Mouse (Mus musculus) heart, embryonic 13.5 days (tissue): ENCODE measurements around the gene Sept1. TPM values are rescaled to one million over a fixed set of nuclear protein-coding genes. Genes with fewer than 3 reads are reported as not detected.

Experiments
- ATAC-seq: fragments of 200-750 bp; cut with Nextera tagmentation; 2 replicates; pipeline ENCODE4 v1.8.0; 2017; ENCODE audit warnings: moderate TSS enrichment; ENCODE audit not compliant: insufficient number of reproducible peaks, low FRiP score, low TSS enrichment; ENCODE audit errors: extremely low read depth
- H3K27ac ChIP-seq: fragments of 300-500 bp; sonication (generic); replicated peaks from 2 replicates; pipeline ENCODE4 v1.5.1; 2015; ENCODE audit warnings: moderate library complexity, mild to moderate bottlenecking, inconsistent platforms
- H3K27me3 ChIP-seq: fragments of 300-500 bp; sonication (generic); replicated peaks from 2 replicates; pipeline ENCODE4 v1.6.1; 2015; ENCODE audit warnings: mild to moderate bottlenecking, inconsistent platforms
- H3K36me3 ChIP-seq: fragments of 300-500 bp; sonication (generic); 2 replicates; pipeline ENCODE4 v1.6.1; 2015; ENCODE audit warnings: mild to moderate bottlenecking, inconsistent platforms
- H3K4me1 ChIP-seq: fragments of 300-500 bp; sonication (generic); 2 replicates; pipeline ENCODE4 v1.6.1; 2015; ENCODE audit warnings: inconsistent platforms
- H3K4me2 ChIP-seq: fragments of 300-500 bp; sonication (generic); 2 replicates; pipeline ENCODE4 v1.6.1; 2015; ENCODE audit warnings: inconsistent platforms, mild to moderate bottlenecking, moderate library complexity
- H3K4me3 ChIP-seq: fragments of 300-500 bp; sonication (generic); 2 replicates; pipeline ENCODE4 v1.5.1; 2015; ENCODE audit warnings: moderate library complexity, mild to moderate bottlenecking, inconsistent platforms
- H3K9ac ChIP-seq: fragments of 300-500 bp; sonication (generic); 2 replicates; pipeline ENCODE4 v1.6.1; 2015; ENCODE audit warnings: inconsistent platforms, mild to moderate bottlenecking, moderate library complexity
- H3K9me3 ChIP-seq: fragments of 300-500 bp; sonication (generic); 2 replicates; pipeline ENCODE4 v1.6.1; 2016; ENCODE audit warnings: inconsistent platforms
- WGBS: fragments of 180-500 bp; shearing (Covaris S2); methylation state at CpG from one replicate; pipeline ENCODE4 v1.1.7; 2015; ENCODE audit warnings: mixed read lengths; 5-methylcytosine and 5-hydroxymethylcytosine counted together
- polyA plus RNA-seq: library from polyadenylated mRNA; unstranded; fragments of >200 nt; fragmentation: Nextera tagmentation; extraction: Ambion mirVana; gene quantifications from 2 replicates; pipeline ENCODE4 v1.2.1, GENCODE M21; 2015

Sept1 gene
- 23.1 and 23.2 TPM in 2 replicates for polyA plus RNA-seq

DNA sequence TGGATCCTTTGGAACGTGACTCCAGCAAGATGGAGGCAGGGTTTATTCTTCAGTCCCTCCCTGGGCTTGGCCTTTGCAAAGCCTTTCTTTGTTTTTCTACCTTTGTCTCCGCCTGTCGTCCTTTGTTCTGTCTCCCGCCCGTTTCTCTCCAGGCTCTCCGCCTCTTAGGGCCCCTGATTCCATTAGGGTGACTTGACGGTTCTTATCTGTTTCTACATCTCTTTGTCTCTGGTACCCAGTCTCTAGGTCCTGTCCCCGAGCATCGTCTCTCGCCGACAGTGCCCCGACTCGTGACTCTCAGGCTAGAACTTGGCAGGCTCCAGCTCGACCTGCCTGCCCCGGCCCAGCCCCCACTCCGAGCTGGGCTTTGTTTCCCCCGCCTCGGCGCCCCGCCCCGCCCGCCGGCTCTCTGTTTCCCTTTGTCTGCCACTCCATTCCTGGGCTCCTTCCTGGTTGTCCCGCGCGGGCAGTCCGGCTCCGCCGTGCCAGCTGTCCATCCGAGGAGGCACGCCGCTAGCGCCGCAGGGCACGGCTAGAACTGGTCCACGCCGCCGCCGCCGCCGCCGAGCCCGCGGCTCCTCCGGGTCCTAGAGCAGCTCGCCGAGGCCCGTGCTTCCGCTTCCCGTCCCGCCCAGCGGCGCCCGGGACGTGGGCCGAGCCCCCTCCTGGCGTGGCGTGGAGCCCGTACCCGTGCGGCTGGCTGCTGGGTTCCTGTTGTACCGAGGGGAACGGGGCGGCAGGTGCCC is at the start of gene Sept1, which contains the start of gene Zfp553:
TSS of gene Sept1 (minus strand) at position 509 of the 746 bp plus-strand sequence.
TSS of gene Zfp553 (plus strand) at position 440 of the 746 bp plus-strand sequence.
- WGBS = under 1% methylated on average over 62 of the region's 64 CpGs
- peaks cover 55% of the 10 kb centered on the region for H3K36me3 ChIP-seq
- H3K9me3 ChIP-seq = no peaks in the 10 kb centered on the region
- H3K9ac ChIP-seq = peak within 1 kb of the TSS; percentile 97
- peak within 1 kb of the TSS; percentile 98 for H3K27ac ChIP-seq
- peaks cover 37% of the 10 kb centered on the region for H3K4me1 ChIP-seq
- H3K4me3 ChIP-seq = peak within 1 kb of the TSS; percentile 90
- H3K4me2 ChIP-seq = peak within 1 kb of the TSS; percentile 87
- no peaks in the 10 kb centered on the region for H3K27me3 ChIP-seq
- ATAC-seq = peak; percentile 77

DNA sequence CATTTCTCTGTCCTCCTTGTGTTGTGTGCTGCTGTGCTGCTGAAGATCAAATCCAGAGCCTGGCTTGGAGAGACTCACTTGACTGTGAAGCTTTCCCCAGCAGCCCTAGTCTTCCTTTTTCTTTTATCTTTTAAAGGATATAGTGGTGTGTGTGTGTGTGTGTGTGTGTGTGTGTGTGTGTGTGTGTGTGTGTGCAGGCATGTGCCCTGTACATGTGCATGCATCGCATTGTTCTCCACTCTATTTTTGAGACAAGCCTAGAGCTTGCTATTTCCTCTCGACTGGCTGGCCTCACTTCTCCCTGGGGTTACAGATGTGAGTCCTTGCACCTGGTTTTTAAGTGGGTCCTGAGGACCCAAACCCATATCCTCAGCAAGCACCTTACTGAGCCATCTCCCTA is 49.3 kb upstream of the Sept1 start:
- Histone ChIP-seq H3K9me3 (peaks cover 8% of the 10 kb centered on the region; the same call in 1 of the 2 replicates), H3K36me3 (no peaks in the 10 kb centered on the region), H3K27me3 (no peaks in the 10 kb centered on the region), H3K4me1 (peaks cover 8% of the 10 kb centered on the region), H3K4me3 (no peak overlapping the region), H3K4me2 (no peak overlapping the region), H3K9ac (no peak overlapping the region), H3K27ac (no peak overlapping the region)
- no peak for ATAC-seq
- 57% methylated on average over 2 of the region's 2 CpGs for WGBS

DNA sequence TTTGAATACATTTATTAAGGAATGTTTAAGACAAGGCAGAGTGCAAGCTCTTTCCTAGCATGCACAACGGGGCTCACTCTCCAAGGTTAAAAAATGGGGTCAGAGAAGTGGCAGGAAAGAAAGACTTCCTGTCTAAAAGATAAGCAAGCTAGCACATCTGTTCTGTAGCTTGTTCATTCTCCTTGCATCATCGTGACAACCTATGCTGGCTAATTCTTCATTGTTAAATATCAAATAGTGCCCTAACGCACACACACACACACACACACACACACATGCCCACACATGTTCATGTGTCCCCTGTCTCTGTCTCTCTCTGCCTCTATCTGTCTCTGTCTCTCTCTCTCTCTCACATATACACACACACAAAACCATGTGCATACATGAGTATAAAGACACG is 48.2 kb upstream of the Sept1 start:
- H3K4me3 ChIP-seq = no peak overlapping the region
- no peak for ATAC-seq
- no peak overlapping the region for H3K4me2 ChIP-seq
- no peak overlapping the region for H3K9ac ChIP-seq
- no peaks in the 10 kb centered on the region for H3K27me3 ChIP-seq
- no peaks in the 10 kb centered on the region for H3K9me3 ChIP-seq
- H3K27ac ChIP-seq = no peak overlapping the region; the same call in 1 of the 2 replicates
- WGBS = 41% methylated on average over 4 of the region's 4 CpGs
- peaks cover 8% of the 10 kb centered on the region for H3K4me1 ChIP-seq
- H3K36me3 ChIP-seq = no peaks in the 10 kb centered on the region

DNA sequence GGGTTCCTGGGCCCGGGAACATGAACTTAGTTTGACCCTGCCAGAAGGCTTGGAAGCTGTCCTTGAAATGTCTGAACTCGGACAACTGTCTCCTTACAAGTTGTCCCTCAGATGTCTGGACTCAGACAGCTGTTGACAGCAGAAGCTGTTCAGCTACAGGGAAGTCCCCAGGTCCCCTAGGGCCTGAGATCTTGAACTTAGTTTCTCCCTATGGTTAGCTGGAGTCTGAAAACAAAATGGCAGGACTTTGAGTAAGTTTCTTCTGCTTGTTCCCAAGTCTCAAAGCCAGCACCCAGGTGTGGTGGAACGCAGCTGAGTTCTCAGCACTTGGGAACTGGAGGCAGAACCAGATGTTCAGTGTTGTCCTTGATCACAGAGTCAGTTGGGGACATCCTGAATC is 47.2 kb upstream of the Sept1 start:
- no peak overlapping the region for H3K27ac ChIP-seq
- no peaks in the 10 kb centered on the region for H3K36me3 ChIP-seq
- WGBS = 46% methylated on average over 3 of the region's 3 CpGs
- no peak overlapping the region for H3K4me2 ChIP-seq
- H3K4me3 ChIP-seq = no peak overlapping the region
- H3K4me1 ChIP-seq = peaks cover 8% of the 10 kb centered on the region
- no peak for ATAC-seq
- no peaks in the 10 kb centered on the region for H3K9me3 ChIP-seq
- no peak overlapping the region for H3K9ac ChIP-seq
- no peaks in the 10 kb centered on the region for H3K27me3 ChIP-seq

DNA sequence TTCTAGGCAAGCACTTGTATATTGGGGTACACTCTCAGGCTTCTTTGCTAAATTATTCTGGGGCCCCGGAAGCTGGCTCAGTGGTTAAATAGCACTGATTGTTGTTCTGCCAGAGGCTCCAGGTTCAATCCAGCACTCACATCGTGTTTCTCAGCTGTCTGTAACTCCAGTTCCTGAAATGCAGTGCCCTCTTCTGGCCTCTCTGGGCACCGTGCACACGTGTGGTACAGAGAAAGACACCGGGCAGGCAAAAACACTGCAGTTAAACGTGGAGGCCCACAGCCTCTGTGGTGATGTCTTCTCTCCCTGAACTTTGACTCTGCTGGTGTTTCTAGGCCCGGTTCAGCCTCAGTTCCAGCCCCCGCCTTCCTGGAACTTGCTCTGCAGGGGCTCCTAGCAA is 45.4 kb upstream of the Sept1 start:
- Histone ChIP-seq H3K27me3 (no peaks in the 10 kb centered on the region), H3K4me1 (peaks cover 13% of the 10 kb centered on the region), H3K36me3 (no peaks in the 10 kb centered on the region), H3K4me3 (no peak overlapping the region), H3K9me3 (no peaks in the 10 kb centered on the region), H3K4me2 (no peak overlapping the region), H3K9ac (no peak overlapping the region), H3K27ac (no peak overlapping the region)
- WGBS = 27% methylated on average over 8 of the region's 8 CpGs
- ATAC-seq = no peak

DNA sequence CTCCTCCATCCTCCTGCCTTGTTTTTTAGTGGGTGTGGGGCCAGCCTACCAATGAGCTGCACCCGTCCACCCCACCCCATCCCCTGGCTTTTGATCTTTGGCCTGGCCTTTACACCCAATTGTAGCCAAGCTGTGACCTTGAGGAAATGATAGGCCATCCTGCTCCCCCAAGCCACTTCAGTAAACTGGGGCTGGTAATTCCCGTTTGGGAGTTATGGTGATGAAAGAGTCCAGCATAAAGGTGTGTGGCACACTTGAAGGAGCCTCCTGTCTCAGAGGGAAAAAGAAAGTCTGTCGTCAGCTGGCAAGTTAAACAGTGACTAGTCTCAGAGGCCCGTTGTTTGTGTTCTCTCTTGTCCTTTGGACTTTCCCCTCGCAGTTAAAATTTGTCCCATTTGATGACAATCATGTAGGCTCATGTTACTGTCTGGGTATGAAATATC is 43.6 kb upstream of the Sept1 start:
- H3K36me3 ChIP-seq = peaks cover 12% of the 10 kb centered on the region
- no peak overlapping the region for H3K4me3 ChIP-seq
- WGBS = 71% methylated on average over 5 of the region's 5 CpGs
- H3K4me2 ChIP-seq = no peak overlapping the region
- no peaks in the 10 kb centered on the region for H3K9me3 ChIP-seq
- peaks cover 29% of the 10 kb centered on the region for H3K4me1 ChIP-seq
- ATAC-seq = no peak
- no peak overlapping the region for H3K27ac ChIP-seq
- H3K9ac ChIP-seq = no peak overlapping the region
- H3K27me3 ChIP-seq = no peaks in the 10 kb centered on the region

DNA sequence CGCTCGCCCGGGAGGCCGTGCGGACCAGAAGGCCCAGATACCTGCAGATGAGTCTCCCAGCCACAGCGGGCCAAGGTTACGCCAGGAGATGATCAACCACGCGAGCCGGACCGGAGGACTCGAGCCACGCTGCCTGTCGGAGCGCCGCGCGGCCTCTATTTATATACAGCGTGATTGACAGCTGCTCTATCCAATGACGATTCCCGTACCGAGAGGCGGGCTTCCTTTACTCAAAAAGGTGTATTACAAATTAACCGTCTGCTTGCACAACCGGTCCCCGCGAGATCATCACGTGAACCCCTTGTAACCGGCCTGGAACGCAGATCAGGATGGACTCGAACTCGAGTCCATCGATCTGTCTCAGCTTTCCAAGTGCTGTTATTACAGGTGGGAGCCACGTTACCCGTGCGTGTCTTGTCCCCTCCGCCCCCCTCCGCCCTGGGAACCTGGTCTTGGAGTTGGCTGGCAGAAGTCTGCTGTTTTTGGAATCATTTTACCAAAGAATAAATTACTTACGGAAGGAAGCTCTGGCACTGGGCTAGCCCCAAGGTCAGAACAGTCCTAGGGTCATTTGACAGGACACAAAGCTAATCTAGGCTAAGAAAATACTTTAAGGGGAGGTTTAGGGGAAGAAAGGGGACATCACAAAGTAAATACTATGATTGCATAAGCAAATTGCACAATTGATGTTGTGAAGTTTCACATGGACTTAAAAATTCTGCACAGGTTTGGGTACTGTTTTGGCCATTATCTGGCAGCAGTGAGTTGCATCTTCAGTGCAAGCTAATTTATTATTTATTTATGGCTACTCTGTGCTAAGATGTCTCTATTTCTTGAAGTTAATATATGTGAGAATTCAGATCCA is 41.2 kb upstream of the Sept1 start, which contains the start of gene Sephs2:
TSS of gene Sephs2 (minus strand) at position 131 of the 865 bp plus-strand sequence.
- peak within 1 kb of the TSS; percentile 94 for H3K4me2 ChIP-seq
- peak; percentile 82 for ATAC-seq
- no peaks in the 10 kb centered on the region for H3K27me3 ChIP-seq
- 2% methylated on average over 39 of the region's 39 CpGs for WGBS
- H3K4me1 ChIP-seq = peaks cover 29% of the 10 kb centered on the region
- H3K9me3 ChIP-seq = no peaks in the 10 kb centered on the region
- H3K36me3 ChIP-seq = peaks cover 35% of the 10 kb centered on the region
- H3K4me3 ChIP-seq = peak within 1 kb of the TSS; percentile 95
- H3K9ac ChIP-seq = peak within 1 kb of the TSS; percentile 97
- peak within 1 kb of the TSS; percentile 93 for H3K27ac ChIP-seq

DNA sequence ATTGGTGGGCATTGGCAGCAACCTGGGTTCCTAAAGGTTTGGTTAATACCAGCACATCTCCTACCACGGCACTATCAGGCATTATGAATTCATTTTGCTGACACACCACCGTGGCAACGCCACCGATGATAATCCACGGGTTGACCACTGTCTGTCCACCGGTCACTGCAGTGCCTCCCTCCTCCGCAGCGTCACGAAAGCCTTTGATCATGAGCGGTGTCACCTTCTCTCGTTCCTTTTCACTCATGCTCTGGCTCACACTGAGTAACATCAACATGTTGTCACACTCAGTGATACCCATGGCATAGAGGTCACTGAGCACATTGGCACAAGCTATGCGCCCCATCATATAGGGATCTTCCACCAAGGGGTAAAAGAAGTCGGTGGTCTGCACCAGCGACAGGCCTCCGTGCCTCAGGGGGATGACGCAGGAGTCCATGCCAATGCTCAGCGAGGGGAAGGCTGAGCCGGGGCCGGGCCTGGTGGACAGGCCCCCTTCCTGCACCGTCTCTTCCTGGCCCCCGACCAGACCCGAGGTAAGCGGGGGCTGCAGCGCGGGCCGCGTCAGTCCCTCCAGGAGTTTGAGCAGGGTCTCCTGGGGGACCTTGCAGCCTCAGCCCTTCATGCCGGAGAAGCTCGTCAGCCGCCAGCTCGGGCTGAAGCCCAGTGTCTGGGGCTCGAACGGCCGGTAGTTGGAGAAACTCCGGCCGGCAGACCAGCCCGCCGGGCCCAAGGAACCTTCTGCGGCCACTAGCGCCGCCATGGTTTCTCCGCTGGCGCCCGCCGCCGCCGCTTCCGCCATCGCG is 40.4 kb upstream of the Sept1 start:
- Histone ChIP-seq H3K27me3 (no peaks in the 10 kb centered on the region), H3K9me3 (no peaks in the 10 kb centered on the region), H3K27ac (peak overlapping the region; percentile 93), H3K9ac (peak overlapping the region; percentile 97), H3K4me2 (peak overlapping the region; percentile 94), H3K36me3 (peaks cover 42% of the 10 kb centered on the region), H3K4me3 (peak overlapping the region; percentile 95), H3K4me1 (peaks cover 29% of the 10 kb centered on the region)
- 11% methylated on average over 50 of the region's 50 CpGs for WGBS
- peak; percentile 70 for ATAC-seq

DNA sequence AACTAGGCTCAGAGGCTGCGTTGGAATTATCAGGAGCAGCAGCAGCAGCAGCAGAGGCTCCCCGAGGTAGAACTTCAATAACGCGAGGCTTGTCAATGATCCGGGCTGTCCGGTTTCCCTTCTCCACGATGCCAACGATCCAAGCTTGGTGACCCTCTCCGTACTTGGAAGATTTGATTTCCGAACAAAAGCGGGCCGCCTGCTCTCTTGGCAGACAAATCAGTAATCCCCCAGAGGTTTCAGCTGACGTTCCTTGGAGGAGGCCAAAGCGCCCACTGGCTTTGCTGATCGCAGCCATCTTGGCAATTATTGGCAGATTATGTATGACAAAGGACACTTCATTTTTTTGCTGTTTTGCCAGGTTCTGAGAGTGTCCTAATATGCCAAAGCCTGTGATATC is 39.6 kb upstream of the Sept1 start:
- no peaks in the 10 kb centered on the region for H3K9me3 ChIP-seq
- H3K36me3 ChIP-seq = peaks cover 43% of the 10 kb centered on the region
- no peaks in the 10 kb centered on the region for H3K27me3 ChIP-seq
- H3K27ac ChIP-seq = no peak overlapping the region
- 95% methylated on average over 15 of the region's 15 CpGs for WGBS
- peak overlapping the region; percentile 97 for H3K9ac ChIP-seq
- peak overlapping the region; percentile 95 for H3K4me3 ChIP-seq
- H3K4me1 ChIP-seq = peaks cover 29% of the 10 kb centered on the region
- peak overlapping the region; percentile 94 for H3K4me2 ChIP-seq
- ATAC-seq = no peak

DNA sequence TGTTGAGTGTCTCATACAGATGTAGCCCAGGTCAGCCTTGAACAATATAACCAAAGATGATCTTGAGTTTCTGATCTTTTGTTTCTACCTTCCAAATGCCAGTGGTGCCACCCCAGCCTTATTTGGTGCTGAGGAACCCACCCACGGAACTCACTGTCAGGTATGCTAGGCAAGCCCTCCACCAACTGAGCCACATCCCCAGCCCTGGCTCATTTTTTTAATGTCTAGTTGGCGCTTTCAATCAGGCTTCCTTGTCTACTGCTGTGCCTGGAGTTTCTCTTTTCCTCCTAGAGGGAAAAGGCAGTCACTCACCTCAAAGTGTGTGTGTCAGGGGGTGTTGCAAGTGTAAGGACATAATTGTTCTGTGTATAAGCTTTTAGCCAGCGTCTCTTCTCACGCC is 38.2 kb upstream of the Sept1 start:
- ATAC-seq = no peak
- H3K4me3 ChIP-seq = no peak overlapping the region
- H3K27me3 ChIP-seq = no peaks in the 10 kb centered on the region
- H3K9me3 ChIP-seq = no peaks in the 10 kb centered on the region
- H3K27ac ChIP-seq = no peak overlapping the region
- peaks cover 43% of the 10 kb centered on the region for H3K36me3 ChIP-seq
- H3K9ac ChIP-seq = no peak overlapping the region
- H3K4me1 ChIP-seq = peaks cover 29% of the 10 kb centered on the region
- whole genome bisulfite sequencing = 95% methylated on average over 4 of the region's 4 CpGs
- H3K4me2 ChIP-seq = no peak overlapping the region

DNA sequence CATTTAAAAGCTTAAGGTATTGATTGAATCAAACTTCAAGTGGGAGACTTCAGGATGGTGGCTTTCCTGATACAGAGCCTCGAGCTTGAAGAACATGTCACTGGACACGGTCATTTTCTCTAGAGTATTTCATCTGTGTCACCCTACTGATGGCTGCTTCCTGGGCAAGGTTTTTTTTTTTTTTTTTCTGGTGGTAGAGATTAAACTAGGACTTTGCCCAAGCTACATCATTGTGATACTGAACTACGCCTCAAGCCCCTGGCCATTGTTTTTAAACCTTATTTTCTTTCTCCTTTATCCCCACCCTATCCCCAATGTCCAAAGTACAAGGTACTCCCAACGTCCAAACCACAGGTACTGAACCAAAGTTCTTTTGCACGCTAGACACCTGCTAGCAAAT is 37.7 kb upstream of the Sept1 start:
- WGBS = 90% methylated on average over 5 of the region's 5 CpGs
- Histone ChIP-seq H3K27me3 (no peaks in the 10 kb centered on the region), H3K4me3 (no peak overlapping the region), H3K4me2 (no peak overlapping the region), H3K9me3 (no peaks in the 10 kb centered on the region), H3K36me3 (peaks cover 43% of the 10 kb centered on the region), H3K4me1 (peaks cover 29% of the 10 kb centered on the region), H3K9ac (no peak overlapping the region), H3K27ac (no peak overlapping the region)
- no peak for ATAC-seq
